Mouse (Mus musculus) forebrain, embryonic 16.5 days (tissue): Measurements from ENCODE around the gene Gm13290. TPM values are rescaled to one million over a fixed set of nuclear protein-coding genes. Genes with fewer than 3 reads are reported as not detected.
"Not testable (repeated sequence)": the region's sequence is repeated elsewhere in the genome, so short reads cannot be mapped to it uniquely, and the experiment has no call there.

ENCODE experiments used
- ATAC-seq: fragments of 200-750 bp; cut with Nextera tagmentation; 2 replicates; pipeline ENCODE4 v1.8.0; 2017; ENCODE audit warnings: mild to moderate bottlenecking, moderate library complexity
- H3K27ac ChIP-seq: fragments of 300-500 bp; sonication (generic); 2 replicates; pipeline ENCODE4 v1.5.1; 2014; ENCODE audit warnings: low read length, control low read depth
- H3K27me3 ChIP-seq: fragments of 300-500 bp; sonication (generic); replicated peaks from 2 replicates; pipeline ENCODE4 v1.6.1; 2014; ENCODE audit warnings: low read length; ENCODE audit not compliant: control insufficient read depth, insufficient read depth
- H3K36me3 ChIP-seq: fragments of 300-500 bp; sonication (generic); 2 replicates; pipeline ENCODE4 v1.6.1; 2014; ENCODE audit not compliant: control insufficient read depth, insufficient read depth
- H3K4me1 ChIP-seq: fragments of 300-500 bp; sonication (generic); replicated peaks from 2 replicates; pipeline ENCODE4 v1.6.1; 2014; ENCODE audit warnings: low read length; ENCODE audit not compliant: control insufficient read depth, insufficient read depth
- H3K4me2 ChIP-seq: fragments of 300-500 bp; sonication (generic); 2 replicates; pipeline ENCODE4 v1.6.1; 2014; ENCODE audit warnings: mild to moderate bottlenecking, low read length, control low read depth
- H3K4me3 ChIP-seq: fragments of 300-500 bp; sonication (generic); replicated peaks from 2 replicates; pipeline ENCODE4 v1.5.1; 2014; ENCODE audit warnings: mild to moderate bottlenecking, low read length, control low read depth
- H3K9ac ChIP-seq: fragments of 300-500 bp; sonication (generic); replicated peaks from 2 replicates; pipeline ENCODE4 v1.6.1; 2014; ENCODE audit warnings: low read depth, low read length, control low read depth
- H3K9me3 ChIP-seq: fragments of 300-500 bp; sonication (generic); 2 replicates; pipeline ENCODE4 v1.6.1; 2016; ENCODE audit warnings: low read length; ENCODE audit not compliant: control insufficient read depth
- WGBS: fragments of 180-500 bp; shearing (Covaris S2); extraction: QIAGEN DNeasy Blood & Tissue Kit; methylation state at CpG from one replicate; pipeline ENCODE4 v1.1.7; 2014; 5-methylcytosine and 5-hydroxymethylcytosine counted together
- polyA plus RNA-seq: library from polyadenylated mRNA; unstranded; fragments of >200 nt; fragmentation: Nextera tagmentation; extraction: Ambion mirVana; gene quantifications from 2 replicates; pipeline ENCODE4 v1.2.1, GENCODE M21; 2015

The Gm13290 gene
- polyA plus RNA-seq, 1 experiment from 2014 or later = not detected

DNA sequence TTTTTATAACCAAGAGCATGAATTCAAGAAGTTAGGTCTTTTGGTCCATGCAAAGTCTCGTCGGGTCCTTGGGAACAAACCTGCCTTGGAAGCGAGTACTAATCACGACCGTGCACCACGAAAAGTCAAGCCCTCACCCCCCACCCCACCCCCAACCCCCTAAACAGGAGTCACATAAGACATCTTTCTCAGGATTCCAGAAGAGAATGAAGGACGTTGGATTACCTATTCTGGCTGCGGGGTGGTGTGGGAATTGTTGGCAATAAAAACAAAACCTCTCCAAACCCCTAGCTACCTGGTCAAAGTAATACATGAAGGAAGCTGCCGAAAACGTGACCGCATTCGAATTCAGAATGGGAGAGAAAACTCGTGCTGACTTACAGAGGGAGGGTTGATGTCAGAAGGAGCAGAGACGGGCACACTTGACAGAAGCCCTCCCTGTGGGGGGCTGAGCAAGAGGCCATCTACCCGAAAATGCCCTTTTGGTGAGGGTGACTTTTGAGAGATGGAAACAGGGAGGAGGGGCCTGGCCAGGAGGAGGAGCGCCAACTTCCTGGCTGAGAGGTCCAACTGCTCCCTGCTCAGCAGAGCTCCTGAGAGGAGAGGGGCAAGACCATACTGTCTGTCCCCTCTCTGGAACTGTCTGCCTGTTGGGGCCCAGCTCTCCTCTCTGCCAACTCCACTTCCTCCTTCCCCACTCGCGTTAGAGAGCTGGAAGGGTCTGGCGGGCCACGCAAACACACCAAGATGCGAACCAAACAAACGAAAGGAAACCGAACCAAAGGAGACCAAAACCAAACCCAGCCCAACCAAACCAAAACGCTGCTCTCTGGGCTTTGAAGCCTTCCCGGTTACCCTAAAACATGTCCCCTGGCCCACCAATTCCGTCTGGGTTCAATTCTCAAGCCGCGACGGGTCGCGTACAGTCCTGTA lies 16.8 kb upstream of the Gm13290 start:
- H3K9ac ChIP-seq = peak overlapping the region; percentile 57
- not testable (repeated sequence) for H3K4me1 ChIP-seq, ATAC-seq, H3K9me3 ChIP-seq, H3K36me3 ChIP-seq, H3K27me3 ChIP-seq
- H3K4me2 ChIP-seq = peak overlapping the region; percentile 86
- WGBS = 11% methylated on average over 28 of the region's 31 CpGs
- peak overlapping the region; percentile 67; the same call in 1 of the 2 replicates for H3K27ac ChIP-seq
- peak overlapping the region; percentile 48 for H3K4me3 ChIP-seq

DNA sequence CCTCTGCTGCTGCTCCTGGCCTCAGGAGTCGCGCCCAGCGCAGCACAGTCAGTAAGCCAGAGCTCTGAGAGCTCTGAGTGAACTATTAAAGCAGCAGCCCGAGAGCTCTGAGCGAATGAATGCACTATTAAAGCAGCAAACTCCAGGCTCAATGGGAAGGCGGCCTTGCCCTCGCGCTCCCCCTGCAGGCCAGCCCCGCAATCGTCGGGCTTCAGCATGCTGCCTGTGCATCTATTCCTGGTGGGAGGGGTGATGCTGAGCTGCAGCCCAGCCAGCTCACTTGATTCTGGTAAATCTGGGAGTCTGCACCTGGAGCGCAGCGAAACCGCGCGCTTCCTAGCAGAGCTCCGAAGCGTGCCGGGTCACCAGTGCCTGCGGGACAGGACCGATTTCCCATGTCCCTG lies 16.0 kb upstream of the Gm13290 start:
- Histone ChIP-seq H3K4me2 (peak overlapping the region; percentile 86), H3K9ac (peak overlapping the region; percentile 57), H3K4me3 (peak overlapping the region; percentile 48)
- peak; percentile 100 for ATAC-seq
- not testable (repeated sequence) for H3K4me1 ChIP-seq, H3K27me3 ChIP-seq, H3K36me3 ChIP-seq, H3K9me3 ChIP-seq, H3K27ac ChIP-seq
- WGBS = 0% methylated on average over 20 of the region's 21 CpGs

DNA sequence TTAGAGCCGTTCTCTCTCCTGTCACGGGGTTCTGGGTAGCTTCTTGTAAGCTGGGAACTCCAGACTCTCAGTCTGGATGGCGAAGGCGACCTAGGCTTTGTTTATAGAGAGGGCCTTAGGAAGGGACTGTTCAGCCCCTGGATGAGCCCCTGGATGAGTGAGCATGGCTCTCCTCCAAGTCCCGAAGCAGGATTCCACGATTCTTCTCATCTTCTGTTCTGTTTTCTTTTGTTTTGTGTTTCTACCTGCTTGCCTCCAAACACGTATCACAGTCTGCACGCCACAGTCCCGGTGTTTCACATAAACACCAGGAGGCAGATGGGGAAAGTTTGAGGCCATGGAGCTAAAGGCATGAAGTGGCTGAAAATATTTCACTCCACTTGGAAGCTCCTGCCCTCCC lies 14.9 kb upstream of the Gm13290 start:
- not testable (repeated sequence) for H3K9me3 ChIP-seq, H3K4me3 ChIP-seq, H3K4me1 ChIP-seq, ATAC-seq, H3K36me3 ChIP-seq, H3K4me2 ChIP-seq, H3K27me3 ChIP-seq, H3K9ac ChIP-seq, H3K27ac ChIP-seq
- 89% methylated on average over 6 of the region's 9 CpGs for WGBS

DNA sequence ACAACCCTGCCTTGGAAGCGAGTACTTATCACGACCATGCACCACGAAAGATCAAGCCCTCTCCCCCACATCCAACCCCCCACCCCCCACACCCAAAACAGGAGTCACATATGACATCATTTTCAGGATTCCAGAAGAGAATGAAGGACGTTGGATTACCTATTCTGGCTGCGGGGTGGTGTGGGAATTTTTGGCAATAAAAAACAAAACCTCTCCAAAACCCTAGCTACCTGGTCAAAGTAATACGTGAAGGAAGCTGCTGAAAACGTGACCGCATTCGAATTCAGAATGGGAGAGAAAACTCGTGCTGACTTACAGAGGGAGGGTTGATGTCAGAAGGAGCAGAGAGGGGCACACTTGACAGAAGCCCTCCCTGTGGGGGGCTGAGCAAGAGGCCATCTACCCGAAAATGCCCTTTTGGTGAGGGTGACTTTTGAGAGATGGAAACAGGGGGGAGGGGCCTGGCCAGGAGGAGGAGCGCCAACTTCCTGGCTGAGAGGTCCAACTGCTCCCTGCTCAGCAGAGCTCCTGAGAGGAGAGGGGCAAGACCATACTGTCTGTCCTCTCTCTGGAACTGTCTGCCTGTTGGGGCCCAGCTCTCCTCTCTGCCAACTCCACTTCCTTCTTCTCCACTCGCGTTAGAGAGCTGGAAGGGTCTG lies 13.9 kb upstream of the Gm13290 start, which contains the start of gene Gm13283:
Gene Gm13283, plus strand, starts transcription at position 510 of the 659 bp plus-strand sequence.
- not testable (repeated sequence) for H3K9ac ChIP-seq, H3K27me3 ChIP-seq, H3K27ac ChIP-seq, H3K36me3 ChIP-seq, ATAC-seq, H3K9me3 ChIP-seq, H3K4me1 ChIP-seq
- H3K4me3 ChIP-seq = peak within 1 kb of the TSS; percentile 40
- WGBS = 26% methylated on average over 7 of the region's 14 CpGs
- H3K4me2 ChIP-seq = peak within 1 kb of the TSS; percentile 60

DNA sequence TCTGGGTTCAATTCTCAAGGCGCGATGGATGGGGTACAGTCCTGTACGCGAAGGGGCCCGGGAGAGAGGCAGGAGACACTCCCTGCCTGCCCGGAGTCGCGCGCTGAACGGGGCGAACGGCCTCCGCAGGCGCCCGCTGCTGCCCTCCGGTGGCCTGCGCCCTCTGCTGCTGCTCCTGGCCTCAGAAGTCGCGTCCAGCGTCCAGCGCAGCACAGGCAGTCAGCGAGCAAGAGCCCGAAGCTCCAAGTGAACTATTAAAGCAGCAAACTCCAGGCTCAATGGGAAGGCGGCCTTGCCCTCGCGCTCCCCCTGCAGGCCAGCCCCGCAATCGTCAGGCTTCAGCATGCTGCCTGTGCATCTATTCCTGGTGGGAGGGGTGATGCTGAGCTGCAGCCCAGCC lies 13.2 kb upstream of the Gm13290 start:
- H3K9me3 ChIP-seq, H3K27me3 ChIP-seq, H3K36me3 ChIP-seq, H3K9ac ChIP-seq, H3K27ac ChIP-seq, ATAC-seq, H3K4me1 ChIP-seq: not testable (repeated sequence)
- Histone ChIP-seq H3K4me2 (peak overlapping the region; percentile 60), H3K4me3 (peak overlapping the region; percentile 40)
- WGBS = 1% methylated on average over 22 of the region's 28 CpGs

DNA sequence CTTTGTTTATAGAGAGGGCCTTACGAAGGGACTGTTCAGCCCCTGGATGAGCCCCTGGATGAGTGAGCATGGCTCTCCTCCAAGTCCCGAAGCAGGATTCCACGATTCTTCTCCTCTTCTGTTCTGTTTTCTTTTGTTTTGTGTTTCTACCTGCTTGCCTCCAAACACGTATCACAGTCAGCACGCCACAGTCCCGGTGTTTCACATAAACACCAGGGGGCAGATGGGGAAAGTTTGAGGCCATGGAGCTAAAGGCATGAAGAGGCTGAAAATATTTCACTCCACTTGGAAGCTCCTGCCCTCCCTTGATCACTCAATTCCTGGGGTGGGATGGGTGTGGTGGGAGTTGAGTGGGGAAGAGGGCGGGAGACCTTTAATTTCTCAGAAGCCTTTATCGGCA lies 11.9 kb upstream of the Gm13290 start:
- H3K9me3 ChIP-seq, H3K4me3 ChIP-seq, H3K36me3 ChIP-seq, H3K9ac ChIP-seq, H3K27me3 ChIP-seq, H3K4me2 ChIP-seq, ATAC-seq, H3K4me1 ChIP-seq, H3K27ac ChIP-seq: not testable (repeated sequence)
- 68% methylated on average over 6 of the region's 8 CpGs for WGBS

DNA sequence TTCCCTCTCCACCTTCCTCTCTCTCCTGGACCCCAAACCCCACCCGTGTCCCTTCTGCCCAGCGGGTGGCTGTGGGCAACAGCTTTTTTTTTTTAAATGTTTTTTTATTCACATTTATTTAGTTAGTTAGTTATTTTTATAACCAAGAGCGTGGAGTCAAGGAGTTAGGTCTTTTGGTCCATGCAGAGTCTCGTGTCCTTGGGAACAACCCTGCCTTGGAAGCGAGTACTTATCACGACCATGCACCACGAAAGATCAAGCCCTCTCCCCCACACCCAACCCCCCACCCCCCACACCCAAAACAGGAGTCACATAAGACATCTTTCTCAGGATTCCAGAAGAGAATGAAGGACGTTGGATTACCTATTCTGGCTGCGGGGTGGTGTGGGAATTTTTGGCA lies 11.3 kb upstream of the Gm13290 start:
- WGBS = 59% methylated on average over 8 of the region's 9 CpGs
- H3K4me3 ChIP-seq = not testable (repeated sequence)

DNA sequence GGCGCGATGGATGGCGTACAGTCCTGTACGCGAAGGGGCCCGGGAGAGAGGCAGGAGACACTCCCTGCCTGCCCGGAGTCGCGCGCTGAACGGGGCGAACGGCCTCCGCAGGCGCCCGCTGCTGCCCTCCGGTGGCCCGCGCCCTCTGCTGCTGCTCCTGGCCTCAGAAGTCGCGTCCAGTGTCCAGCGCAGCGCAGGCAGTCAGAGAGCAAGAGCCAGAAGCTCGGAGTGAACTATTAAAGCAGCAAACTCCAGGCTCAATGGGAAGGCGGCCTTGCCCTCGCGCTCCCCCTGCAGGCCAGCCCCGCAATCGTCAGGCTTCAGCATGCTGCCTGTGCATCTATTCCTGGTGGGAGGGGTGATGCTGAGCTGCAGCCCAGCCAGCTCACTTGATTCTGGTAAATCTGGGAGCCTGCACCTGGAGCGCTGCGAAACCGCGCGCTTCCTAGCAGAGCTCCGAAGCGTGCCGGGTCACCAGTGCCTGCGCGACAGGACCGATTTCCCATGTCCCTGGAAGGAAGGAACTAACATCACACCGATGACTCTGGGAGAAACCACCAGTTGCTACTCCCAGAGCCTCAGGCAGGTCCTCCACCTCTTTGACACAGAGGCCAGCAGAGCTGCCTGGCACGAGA lies 10.1 kb upstream of the Gm13290 start:
- ATAC-seq = not testable (repeated sequence)

More for the DNA sequence above, 11.3 kb upstream of the Gm13290 start:
- not testable (repeated sequence) for H3K36me3 ChIP-seq, H3K27ac ChIP-seq, ATAC-seq, H3K9ac ChIP-seq, H3K4me2 ChIP-seq, H3K4me1 ChIP-seq, H3K9me3 ChIP-seq, H3K27me3 ChIP-seq

DNA sequence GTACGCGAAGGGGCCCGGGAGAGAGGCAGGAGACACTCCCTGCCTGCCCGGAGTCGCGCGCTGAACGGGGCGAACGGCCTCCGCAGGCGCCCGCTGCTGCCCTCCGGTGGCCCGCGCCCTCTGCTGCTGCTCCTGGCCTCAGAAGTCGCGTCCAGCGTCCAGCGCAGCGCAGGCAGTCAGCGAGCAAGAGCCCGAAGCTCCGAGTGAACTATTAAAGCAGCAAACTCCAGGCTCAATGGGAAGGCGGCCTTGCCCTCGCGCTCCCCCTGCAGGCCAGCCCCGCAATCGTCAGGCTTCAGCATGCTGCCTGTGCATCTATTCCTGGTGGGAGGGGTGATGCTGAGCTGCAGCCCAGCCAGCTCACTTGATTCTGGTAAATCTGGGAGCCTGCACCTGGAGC lies 3.0 kb downstream of the Gm13290 start, which contains the start of gene Gm13289:
Gene Gm13289, plus strand, starts transcription at position 301 of the 400 bp plus-strand sequence.
- not testable (repeated sequence) for H3K9me3 ChIP-seq, ATAC-seq
- no CpG with 5 or more reads among the region's 29 CpGs for WGBS

More for the DNA sequence above, 10.1 kb upstream of the Gm13290 start:
- H3K36me3 ChIP-seq, H3K9me3 ChIP-seq, H3K4me1 ChIP-seq, H3K27ac ChIP-seq, H3K27me3 ChIP-seq, H3K9ac ChIP-seq: not testable (repeated sequence)
- Histone ChIP-seq H3K4me2 (peak overlapping the region; percentile 61), H3K4me3 (peak overlapping the region; percentile 40)
- WGBS = 3% methylated on average over 19 of the region's 42 CpGs

More for the DNA sequence above, 3.0 kb downstream of the Gm13290 start, which contains the start of gene Gm13289:
- not testable (repeated sequence) for H3K27ac ChIP-seq, H3K4me2 ChIP-seq, H3K4me3 ChIP-seq, H3K36me3 ChIP-seq, H3K27me3 ChIP-seq, H3K4me1 ChIP-seq, H3K9ac ChIP-seq
